Mouse (Mus musculus) cerebellum, postnatal 14 days (tissue): Measurements from ENCODE around the gene H2afj.
"Not testable (repeated sequence)": the region's sequence is repeated elsewhere in the genome, so short reads cannot be mapped to it uniquely, and the experiment has no call there.

Source experiments
- DNase-seq, 2 experiments: peaks; one replicate each; pipeline ENCODE4 v3.0.0; 2021; ENCODE audit warnings: mixed read lengths in 2 of 2

Gene H2afj

GRCm38 (mm10) chr6:136808014-136808417, at the start of gene H2afj:
Gene H2afj (plus strand): TSS chr6:136808244.
- DNase-seq, result peak; percentile 99

- peak in 1 of 2 experiments; percentile 7 for DNase-seq
Measured at GRCm38 (mm10) chr6:136763912-136764311, 44.1 kb upstream of the H2afj start.

DNA sequence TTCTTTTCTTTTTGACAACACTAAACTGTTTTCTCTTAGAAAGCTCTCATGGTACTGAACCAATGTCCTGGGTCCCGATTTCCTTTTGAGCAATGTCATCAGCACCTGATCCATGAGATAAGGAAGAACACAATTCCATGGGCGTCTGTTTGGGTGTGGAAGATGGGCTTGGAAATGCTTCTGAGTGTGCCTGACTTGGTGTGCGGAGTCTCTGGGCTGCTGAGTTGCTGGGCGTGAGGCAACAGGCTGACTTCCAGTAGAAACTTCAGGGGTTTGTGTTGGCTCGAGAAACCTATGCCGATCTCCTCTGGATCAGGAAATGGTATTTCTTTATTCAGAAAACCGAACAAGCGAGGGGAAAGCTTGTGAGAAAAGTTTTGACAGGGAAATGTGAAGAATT, 38.9 kb upstream of the H2afj start:
- DNase-seq, result no peak

DNA sequence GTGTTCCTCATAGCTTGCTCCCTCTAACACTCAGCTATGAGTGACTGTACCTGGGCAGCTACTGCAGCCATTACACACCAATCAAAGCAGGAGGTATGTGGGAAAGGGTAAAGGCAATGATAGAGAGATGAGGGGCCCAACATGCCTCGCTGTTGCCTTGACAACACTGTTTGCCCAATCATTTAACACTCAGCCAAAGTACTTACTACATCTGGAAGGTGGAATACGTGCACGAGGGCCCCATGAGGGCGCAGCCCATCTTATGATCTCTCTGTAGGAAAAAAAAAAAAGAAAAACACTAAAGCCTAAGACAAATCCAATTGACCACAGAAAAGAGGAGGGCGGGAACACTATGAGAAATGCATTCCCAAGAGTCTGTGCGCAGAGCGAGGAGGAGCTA, 38.2 kb upstream of the H2afj start:
- no peak for DNase-seq

DNA sequence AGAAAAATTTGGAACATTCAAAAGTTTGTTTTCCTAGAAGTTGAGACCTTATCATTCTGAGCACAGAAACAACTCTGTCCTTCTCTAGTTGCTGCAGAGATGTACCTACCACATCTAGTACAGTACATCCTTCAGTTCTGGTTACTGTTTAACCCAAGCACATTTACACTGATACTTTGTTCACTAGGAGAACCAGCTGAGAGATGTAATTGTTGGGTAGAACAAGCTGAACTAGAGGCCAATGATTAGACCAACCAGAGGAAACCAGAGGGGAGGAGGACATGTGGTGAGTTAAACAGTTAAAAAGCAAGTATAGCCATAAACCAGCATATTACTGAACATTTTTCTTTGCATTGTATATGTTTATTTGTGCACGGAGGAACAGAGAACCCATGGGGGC, 31.7 kb upstream of the H2afj start:
- DNase-seq, result no peak

GRCm38 (mm10) chr6:136781377-136781986, 26.6 kb upstream of the H2afj start, which contains the start of gene Gucy2c:
Gene Gucy2c (minus strand): TSS chr6:136781765.
- DNase-seq, result no peak

DNA sequence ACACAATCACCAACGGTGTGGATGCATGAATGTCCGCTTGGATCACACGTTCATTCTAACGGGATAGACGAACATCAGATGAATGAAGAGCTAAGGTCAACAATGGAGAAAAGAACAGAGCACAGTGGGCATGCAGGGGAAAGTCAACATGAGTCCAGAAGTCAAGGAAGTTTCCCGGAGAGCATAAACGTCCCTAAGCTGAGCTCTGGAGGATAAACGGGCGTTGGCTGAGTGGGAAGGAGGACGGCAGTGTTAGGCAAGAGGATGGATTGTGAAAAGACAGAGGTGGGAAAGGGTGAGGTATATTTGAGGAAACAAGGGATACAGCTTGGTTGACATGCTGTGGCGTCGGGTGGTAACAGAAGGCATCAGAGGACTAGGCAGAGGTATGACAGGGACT, 25.9 kb upstream of the H2afj start:
- no peak for DNase-seq

DNA sequence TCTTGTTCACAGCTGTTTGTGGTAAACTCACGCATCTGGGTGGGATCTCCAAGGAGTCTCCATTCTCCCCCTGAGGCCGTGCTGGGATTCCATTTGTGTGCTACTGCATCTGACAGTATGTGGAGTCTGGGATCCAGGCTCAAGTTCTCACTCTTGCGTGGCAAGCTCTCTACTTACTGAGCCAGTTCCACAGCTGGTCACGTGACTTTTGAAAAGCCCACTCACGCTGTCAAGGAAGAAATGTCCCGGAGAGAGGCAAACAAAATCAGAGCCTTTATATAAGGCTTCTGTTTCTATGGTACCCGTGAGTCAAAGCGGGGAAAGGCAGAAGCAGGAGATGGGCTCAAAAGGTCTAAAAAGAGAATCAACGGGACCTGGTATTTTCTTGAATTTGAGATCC, 25.3 kb upstream of the H2afj start:
- no peak for DNase-seq

DNA sequence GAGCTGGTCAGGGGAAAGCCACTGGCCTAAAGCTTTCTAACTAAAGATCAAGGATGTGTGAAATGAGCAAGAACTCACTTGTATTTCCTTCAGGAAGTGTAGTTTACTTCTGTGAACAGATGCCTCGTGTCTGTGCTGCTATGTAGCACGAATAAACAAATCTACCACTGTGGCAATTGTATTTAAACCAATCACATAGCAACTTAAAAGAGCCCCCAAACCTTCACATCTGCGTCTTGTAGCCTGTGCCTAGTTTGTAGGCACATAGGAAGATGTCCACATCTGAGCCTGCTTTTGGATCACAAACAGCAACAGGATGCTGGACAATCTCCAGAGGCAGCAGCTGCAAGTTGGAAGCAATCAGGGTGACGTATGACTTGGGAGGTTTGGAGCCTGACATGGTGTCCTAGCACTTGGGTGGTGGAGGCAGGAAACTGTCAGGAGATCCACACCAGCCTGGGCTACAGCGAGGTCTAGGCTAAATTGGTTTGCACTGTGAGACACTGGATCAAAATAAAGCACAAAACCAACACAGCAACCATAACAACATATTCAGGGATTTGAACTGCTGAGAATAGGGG, 18.6 kb upstream of the H2afj start:
- DNase-seq, result peak in 1 of 2 experiments; percentile 15

GRCm38 (mm10) chr6:136792884-136793758, 14.9 kb upstream of the H2afj start:
- DNase-seq, result no peak

DNA sequence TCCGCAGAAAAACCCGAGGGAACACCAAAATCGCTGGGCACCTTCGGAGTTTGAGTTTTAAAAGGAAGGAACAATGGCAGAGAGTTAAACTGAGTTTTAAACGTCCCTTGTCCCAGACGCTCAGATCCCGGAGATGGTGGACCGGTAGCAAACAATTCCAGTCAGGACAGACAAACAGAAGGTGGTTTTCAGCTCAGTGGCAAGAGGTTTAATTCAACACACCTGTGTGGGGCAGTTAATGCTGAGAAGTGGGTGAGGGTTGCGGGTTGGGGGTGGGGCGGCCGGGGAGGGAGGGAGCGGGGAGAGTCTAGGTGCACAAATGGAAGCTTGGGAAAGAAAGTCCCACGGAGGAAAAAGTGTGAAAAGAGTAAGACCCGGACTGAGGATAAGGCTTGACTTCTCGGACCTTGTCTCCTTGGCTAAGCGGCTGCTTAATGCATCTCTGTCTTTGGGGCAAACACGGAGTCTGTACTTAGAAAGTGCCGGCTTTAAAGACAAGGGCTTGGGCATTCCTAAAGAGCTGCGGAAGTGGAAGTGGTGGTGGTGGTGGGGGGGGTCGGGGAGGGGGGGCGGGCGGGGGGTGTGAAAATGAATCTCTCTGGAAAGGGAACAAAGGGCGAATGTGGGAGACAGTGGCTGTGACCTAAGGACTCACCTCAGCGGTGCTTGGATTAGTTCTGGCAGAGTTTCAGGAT, 14.1 kb upstream of the H2afj start:
- DNase-seq, result no peak

GRCm38 (mm10) chr6:136795110-136795509, 12.9 kb upstream of the H2afj start:
- DNase-seq, result no peak

DNA sequence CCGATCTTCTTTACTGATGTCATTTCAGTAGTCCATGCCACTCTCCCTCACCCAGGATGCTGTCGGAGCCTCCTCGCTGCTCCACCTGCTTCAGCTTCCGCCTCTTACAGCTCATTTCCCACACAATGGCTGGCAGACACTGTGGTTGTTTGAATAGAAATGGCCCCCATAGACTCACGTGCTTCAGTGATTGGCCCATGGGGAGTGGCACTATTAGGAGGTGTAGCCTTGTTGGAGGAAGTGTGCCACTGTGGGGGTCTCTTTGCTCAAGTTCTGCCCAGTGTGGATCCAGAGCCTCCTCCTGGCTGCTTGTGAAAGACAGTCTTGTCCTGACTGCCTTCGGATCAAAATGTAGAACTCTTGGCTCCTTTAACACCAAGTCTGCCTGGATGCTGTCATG, 12.2 kb upstream of the H2afj start:
- no peak for DNase-seq

- not testable (repeated sequence) for DNase-seq
Measured at GRCm38 (mm10) chr6:136797874-136798693, 10.0 kb upstream of the H2afj start.

- DNase-seq, result no peak
Measured at GRCm38 (mm10) chr6:136800710-136801109, 7.3 kb upstream of the H2afj start.

DNA sequence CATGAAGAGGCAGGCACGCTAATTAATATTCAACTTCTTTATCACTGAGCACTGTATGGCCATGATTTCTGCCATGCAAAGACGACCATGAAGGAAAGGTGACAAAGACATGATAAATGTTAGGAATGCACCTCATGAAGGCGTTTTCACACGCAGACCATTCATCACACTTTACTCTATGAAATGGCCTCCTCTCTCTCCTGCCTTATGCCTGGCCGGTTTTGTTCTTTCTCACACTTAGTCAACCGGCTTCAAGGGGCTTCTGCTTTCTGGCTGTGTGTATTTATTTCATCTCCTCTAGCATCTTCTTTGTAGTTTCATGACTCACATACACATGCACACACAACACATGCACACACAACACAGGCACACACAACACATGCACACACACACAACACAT, 6.8 kb upstream of the H2afj start:
- DNase-seq, result no peak

DNA sequence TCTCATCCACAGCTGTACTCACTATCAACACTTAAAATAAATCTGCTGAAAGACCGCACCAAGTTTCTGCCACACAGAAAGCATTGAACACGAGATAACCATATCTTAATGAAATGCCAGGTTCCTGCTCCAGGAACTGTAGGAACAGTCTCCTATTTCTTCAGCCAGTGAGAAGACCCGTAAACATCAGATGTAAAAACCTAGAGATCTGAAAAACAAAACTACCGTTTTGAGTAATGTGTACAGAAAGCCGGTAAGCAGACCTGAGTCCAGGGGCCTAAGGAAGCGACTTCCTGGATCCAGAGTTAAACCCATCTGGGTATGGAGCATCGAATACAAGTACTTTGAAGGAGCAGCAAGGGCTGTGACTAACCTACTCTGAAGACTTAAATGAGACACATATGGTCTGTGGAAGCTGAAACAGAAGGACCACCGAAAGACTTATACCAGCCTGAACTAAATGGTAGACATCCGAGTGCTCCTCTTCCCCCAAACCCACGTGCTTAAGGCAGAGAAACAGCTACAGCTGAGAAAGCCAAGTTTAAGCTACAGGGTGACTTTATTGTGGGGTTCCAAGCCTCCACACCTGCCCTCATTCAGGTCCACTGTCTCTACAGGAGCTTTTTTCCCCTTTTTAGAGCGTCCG, 4.8 kb upstream of the H2afj start:
- no peak for DNase-seq

GRCm38 (mm10) chr6:136803739-136804633, 4.1 kb upstream of the H2afj start, which contains the start of gene Hist4h4:
Gene Hist4h4 (minus strand): TSS chr6:136804415.
- DNase-seq, result peak; percentile 97 to 99

GRCm38 (mm10) chr6:136804705-136805408, 3.2 kb upstream of the H2afj start:
- no peak for DNase-seq

DNA sequence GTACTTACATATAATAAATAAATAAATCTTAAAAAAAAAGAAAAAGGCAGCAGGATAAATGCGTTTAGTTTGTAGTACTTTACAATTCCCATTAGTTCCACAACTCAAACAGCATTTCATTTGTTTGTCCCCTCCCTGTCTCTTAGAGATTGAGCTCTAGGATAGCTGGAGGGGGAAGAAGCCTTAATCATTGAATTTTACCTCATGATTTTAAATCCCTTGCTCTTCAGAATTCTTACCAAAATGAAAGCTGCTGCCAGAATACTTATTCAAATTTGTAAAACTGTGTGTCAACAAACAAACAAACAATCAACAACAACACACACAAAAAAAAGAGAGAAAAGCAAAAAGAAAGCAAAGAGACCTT, 2.7 kb upstream of the H2afj start:
- no peak for DNase-seq
